Mouse (Mus musculus) adrenal gland (tissue): Measurements from ENCODE around the gene Hoxa7.

ENCODE experiments used
- intact Hi-C: fragments of 180-260 bp; cut with DNase I; formaldehyde crosslinking; loops from one replicate; pipeline ENCODE4 v1.15.1; 2025

Gene Hoxa7

DNA sequence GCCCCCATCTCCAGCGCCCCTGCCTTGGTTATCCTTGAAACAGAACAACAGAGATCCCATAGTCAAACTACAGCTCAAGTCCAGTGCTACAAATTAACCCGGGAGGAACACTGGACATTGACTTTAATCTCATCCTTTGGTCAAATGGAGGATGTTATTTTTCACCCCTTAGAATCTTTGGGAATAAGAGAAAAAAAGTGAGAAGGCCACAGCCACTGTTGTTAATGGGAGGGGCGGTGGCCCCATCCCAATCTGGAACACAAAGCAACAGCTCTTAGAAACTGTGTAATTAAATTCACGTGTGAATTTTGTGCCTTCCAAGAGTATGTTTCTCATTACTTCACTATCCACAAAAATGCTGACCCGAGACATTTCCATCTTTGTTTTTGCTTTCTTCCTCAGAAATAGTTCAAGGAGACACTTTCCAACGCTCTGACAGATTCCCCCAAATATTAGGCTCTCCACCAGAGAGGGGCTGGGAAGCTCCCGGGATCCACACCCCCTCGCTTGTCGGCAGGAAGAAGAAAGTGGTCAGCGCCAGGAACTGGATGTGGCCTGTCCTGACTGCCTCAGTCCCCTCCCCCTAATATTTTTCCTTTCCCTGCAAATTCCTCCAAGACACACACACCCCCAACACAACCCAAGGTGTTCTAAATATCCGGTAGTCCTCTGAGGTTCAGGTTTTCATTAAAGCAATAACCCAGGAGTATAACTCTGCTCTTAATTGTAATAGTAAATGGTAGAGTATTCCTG, 6.0 kb upstream of the Hoxa7 start:
- intact Hi-C loops: loop anchor here (5.0 to 10.0 kb wide), 2 partner anchors 843 to 1040 kb away; no protein-coding TSS in a partner anchor

DNA sequence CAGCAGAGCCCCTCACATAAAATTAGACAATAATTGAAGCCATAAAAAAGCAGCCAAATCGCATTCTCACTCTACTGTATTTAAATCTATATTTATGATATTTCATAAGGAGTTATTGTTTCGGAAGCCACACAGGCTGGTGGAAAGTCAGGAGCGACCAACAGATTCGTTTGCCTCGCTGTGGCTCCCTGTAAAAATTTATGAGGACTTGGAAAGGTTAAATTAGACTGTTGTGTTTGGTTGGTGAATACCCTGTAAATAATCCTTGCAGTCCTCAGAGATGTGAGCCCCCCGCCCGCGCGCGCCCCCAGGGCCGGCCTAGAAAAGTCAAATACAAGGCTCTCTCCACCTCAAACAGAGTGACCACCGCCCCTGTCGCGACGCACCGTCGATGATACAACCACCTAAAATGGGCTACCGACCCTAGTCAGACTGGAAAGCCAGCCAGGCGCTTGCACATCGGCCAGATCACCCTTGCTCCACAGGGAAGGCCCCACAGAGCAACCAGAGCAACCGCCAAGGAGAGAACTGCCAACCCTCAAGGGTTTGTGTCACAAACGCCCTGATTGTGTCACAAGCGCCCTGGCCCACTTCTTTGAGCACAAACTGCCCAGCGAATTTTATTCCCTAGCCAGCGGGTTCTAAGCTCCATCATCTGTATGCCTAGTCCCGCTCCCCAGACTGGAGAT, 5.1 kb upstream of the Hoxa7 start:
- intact Hi-C loops: loop anchor here (5.0 to 10.0 kb wide), 2 partner anchors 842 to 1039 kb away; no protein-coding TSS in a partner anchor

DNA sequence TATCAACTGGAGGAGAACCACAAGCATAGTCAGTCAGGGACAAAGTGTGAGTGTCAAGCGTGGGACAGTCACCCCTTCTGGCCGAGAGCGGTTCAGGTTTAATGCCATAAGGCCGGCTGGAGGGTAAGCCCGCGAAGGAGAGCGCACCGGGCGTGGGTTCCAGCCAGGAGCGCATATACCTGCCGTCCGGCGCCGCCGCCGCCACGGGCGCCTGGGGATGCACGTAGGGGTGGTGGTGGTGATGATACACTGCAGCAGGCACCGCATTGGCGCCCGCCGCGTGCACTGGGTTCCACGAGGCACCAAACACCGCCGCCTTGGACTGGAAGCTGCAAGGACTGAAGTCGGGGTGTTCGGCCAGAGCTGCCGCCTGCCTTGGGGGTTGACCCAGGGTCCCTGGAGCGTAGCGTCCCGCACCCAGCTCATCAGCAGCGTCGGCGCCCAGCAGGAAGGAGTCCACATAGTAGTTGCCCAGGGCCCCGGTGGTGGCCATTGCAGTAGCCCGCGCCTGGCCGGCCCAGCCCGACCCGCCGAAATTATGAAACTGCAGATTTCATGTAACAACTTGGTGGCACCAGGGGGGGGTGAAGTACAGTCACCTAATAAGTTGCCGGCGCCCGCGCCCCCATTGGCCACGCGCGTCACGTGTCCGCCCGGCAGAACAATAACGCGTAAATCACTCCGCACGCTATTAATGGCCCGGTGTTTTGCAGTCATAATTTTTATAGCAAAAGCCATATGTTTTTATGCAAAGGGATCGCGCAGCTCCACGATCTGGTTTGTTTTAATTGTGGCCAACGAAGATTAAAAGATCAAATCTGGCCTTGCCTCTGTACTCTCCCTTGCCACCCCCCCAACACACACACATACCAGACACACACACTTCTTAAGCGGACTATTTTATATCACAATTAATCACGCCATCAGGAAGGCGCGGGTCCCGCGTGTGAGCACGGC, 4.2 kb upstream of the Hoxa7 start:
- intact Hi-C loops: loop anchor here (5.0 to 10.0 kb wide), 2 partner anchors 841 to 1039 kb away; no protein-coding TSS in a partner anchor

DNA sequence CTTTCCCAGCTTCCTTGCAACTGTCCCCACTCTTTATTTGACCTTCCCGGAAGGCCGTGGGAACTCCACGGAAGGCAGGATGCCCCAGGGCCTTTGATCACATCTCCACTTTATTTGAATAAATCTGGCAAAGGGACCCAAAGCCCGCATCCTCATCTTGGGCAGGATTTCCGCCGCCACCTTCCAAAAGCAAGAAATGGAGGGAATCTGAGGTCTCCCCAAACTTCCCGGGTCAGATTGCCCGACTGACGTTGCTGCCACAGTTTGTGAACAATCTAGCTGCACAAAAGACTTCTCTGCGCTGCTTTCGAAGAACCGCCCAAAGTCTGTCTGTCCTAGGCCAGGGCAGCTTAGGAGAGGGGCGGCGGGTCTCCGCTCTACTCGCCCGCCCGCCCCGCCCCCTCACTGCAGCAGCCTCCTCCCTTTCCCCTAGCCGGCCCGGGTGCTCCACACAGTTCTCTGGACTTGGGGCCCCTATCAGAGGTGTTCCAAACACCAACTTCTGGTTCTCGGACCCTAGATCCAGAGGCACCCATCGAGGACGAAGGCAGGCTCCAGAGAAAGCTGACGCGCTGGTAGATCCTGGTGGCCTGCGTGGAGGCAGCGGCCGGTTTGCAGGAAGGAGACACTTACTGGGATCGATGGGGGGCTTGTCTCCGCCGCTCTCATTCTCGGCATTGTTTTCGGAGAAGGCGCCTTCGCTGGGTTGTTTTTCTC, 3.4 kb upstream of the Hoxa7 start:
- intact Hi-C loops: loop anchor here (5.0 to 10.0 kb wide), 3 partner anchors 638 to 1038 kb away; no protein-coding TSS in a partner anchor

DNA sequence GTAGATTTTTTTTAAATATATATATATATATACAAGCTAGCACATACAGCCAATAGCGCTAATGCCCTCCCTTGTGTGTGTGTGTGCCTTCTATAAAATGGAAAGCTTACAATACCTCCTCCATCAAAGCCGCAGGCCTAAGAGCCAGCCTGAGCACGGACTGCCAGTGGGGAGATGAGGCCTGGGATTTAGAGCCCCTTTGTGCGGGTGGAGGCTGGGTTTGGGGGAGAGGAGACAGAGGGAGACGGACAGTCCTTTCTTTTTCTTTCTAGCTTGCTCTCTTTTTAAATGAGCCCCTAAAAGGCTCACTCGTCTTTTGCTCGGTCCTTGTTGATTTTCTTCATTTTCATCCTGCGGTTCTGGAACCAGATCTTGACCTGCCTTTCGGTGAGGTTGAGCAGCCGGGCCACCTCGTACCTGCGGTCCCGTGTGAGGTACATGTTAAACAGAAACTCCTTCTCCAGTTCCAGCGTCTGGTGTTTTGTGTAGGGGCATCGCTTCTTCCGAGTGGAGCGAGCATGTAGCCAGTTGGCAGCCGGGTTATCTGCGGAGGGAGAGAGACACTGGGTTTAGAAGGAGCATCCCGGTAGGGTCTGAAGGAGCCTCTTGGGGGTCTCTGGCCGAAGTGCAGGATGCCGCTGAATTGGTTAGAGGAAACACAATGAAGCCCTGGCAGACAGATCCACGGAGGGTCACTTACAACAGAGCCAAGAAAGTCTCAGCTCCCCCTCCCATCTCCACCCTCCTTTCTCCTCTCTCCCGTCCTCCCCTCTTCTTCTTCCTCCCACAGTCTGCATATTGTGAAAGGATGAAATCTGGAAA, 2.5 kb upstream of the Hoxa7 start:
- intact Hi-C loops: loop anchor here (5.0 to 10.0 kb wide), 2 partner anchors 637 to 839 kb away; no protein-coding TSS in a partner anchor

DNA sequence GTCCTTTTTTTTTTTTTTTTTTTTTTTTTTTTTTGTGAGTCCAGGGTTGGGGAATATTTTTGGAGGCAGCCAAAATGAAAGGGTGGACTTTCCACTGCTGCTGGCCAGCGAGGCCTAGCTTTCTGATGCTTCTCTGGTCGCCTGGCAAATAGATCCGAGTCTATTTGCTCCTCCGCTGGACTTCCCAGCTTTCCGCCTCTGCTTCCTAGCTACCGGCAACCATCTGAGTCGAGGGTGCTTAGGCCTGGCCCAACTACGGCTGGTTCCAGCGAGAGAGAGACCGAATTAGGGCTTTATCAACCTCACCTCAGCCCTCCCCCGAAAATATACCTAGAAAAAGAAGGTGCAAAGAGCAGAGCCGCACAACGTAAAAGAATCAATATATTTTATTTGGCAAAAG, 1.1 kb upstream of the Hoxa7 start:
- intact Hi-C loops: loop anchor here (5.0 to 10.0 kb wide), 2 partner anchors 635 to 838 kb away; no protein-coding TSS in a partner anchor

DNA sequence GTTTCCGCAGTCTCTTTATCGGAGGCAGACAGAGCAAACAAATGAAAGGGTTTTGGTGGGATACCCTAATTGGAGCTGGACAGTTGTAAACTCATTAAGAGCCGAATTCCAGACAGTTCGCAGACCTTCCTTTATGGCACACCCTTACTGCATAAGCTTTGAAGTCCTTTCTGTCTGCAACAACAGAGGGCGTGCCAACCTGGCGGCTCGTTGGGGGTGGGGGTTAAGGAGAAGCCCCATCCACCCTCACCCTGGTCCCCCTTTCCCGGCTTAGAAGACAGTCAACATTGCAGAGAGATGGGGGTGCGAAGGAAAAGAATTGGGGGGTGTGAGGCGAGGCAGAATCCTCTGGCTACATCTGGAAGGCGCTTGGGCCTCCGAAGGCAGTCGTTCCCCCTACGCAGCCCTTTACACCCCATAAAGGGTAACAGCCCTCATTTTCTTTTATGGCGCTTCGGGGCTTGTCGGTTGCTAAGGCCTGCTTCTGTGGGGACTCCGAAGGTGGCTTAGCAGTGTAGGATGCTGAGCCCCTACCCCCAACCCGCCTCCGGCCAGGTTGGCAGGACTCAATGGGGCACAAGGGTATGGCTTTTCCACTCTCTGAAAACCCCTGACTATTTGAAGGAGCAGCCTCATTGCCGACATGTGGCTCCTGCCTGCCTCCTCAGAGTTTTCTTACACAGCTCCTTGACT, 485 bp upstream of the Hoxa7 start:
- intact Hi-C loops: loop anchor here (5.0 to 10.0 kb wide), 2 partner anchors 635 to 837 kb away; no protein-coding TSS in a partner anchor

DNA sequence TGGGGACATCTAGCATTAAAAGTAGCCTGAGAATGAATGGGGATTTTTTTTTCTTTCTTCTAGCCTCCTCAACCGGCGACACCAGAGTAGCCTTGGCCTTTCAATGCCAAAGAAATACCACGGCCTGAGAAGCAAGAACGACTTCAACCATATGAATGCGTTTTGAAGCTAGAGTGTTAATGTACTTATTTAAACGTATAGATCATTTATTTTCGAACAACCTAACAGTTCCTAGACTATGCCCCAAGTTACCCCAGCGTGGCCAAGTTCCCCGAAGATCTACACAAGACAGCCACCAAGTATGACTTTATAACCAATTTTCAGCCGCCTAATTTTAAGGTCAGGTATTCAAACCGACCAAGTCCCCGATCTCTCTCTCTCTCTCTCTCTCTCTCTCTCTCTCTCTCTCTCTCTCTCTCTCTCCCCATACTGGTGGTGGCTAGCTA, 766 bp downstream of the Hoxa7 start:
- intact Hi-C loops: loop anchor here (5.0 to 10.0 kb wide), 2 partner anchors 634 to 836 kb away; no protein-coding TSS in a partner anchor

DNA sequence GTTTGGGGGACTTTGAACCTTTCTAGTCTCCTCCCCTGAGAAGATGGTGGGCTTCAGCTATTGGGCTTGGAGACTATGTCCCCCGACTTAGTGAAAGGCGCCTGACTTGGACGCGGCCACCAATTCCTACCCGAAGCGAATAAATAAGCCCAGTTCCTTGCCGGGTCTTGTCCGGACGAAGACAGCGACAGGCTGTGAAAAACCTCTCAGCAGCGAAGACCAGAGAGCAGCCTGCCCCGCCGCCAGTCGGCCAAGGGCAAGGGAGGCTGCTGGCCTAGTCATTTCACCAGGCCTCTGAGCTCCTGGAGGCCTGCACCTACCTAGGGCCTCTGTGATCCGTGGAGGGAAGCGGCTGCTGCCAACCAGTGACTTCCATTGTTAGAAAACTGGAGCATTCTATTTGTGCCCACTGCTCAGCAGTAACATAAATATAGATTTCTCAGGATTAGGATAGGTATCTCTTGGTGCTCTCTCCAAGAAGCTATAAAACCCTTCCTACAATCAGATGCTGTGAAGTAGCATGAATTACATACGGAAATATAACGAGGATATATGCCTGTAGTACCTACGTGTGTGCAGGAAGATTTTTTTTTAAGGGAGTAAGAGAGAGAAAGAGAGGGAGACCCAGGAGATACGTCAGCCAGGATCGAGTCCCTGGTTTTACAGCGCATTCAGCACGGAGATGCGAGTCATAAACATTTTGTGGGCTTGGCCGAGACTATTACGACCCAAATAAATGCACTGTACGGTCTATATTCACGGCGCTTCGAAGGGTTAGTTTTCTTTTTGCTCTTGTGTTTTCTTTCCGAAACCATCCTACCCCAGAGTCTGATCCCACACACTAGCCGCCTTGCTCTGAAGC, 1.4 kb downstream of the Hoxa7 start:
- intact Hi-C loops: loop anchor here (5.0 to 10.0 kb wide), 2 partner anchors 633 to 835 kb away; no protein-coding TSS in a partner anchor

DNA sequence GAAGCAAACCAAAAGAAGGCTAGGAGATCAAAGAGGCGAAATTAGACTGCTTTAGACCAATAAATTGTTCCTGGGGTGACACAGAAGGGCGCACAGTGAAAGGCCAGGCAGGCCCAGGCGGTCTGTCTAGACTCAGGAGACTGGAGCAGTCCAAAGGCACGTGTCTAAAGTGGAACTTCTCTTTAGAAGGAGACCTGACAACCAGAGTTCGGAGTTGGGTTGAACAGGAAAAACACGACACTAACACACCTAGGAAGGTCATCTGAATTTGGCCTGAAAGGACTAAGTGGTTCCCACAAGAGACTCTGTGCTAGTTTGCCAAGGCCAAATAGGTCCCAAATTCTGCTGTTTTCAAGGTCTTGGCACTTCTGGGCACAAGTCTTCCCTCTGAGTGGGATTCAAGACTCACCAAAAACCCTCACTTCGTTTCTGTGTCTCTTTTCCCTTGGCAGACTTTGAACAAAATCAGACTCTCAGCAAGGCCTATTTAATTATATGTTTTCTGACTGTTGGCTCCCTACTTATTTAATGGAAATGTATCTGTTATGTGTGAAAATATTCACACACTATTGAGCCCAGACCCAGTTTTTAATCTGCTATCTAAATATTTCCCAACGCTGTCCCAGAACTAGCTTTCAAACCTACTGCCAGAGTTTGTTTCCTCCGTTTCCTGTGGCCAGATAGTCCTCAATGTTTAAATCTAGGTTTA, 2.3 kb downstream of the Hoxa7 start:
- intact Hi-C loops: no loop called here

DNA sequence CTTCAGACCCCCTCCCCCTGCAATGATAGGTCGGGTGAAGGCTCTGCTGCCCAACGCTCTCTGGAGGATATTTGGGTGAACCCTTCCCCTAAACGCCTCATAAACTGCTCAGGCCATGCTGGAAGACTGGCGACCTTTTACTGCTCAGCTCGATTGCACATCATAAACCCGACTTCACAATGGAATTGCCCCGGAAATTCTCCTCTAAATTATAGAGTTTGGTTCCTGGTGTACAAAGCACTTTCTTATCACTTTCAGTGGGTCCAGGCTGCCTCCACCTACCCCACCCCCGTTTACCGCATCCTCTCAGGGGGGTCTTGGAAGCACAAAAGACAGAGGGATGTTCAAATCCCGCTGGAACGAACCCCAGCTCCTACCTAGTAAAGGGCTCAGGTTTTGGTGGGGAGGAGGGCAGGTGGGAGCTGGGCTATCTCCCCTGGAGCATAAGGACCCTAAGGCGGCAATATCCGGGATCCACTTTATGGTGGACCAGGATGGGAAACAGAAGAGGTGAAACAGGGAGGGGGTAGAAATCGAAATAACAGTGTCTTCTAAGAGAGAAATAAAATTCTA, 2.9 kb downstream of the Hoxa7 start:
- intact Hi-C loops: no loop called here

DNA sequence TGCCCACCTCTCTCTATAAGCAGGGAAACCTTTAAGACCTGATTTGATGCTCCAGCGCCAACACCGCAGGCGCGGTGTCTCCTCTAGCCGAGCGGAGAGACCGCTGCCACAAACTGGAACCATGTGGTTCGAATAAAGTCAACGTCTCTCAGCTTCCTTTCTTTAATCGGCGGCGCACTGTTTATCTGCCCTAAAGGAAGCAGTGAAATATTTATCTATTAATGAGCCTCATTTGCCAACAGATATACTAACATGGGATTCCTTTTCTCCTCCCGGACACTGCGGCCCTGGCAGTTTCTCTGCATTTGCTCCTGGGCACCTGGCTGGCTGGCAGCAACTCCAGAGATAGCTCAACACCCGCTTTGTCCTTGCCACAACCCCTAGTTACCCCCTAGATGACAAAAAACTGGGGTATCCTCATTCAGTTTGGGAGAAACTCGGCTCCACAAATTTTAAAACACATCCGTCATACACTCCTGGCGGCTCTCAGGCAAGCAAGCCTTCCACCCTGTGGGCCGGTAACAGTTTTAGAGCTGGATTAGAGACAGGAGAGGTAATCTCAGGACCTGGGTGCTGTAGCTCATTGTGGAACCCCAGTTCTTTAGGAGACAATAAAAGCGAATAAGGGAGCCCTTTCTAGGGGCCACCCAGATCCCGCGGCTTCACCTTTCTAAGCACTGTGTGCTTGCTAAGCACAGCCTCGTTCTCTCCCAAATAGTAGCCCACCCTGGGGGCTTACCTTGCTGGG, 3.6 kb downstream of the Hoxa7 start:
- intact Hi-C loops: no loop called here

DNA sequence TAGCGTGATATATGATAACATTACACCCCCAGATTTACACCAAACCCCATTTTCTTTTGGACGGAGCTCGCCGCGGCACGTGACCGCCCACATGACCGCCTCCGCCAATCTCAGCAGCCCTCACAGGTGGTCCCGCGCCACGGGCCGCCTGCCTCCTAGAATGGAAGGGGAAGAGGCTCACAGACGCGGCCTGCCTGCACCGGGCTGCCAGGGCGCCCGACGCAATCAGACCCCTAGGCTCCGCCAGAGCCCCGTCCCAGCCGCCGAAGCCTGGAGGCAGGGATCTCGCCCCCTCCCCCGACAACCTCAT, 4.2 kb downstream of the Hoxa7 start:
- intact Hi-C loops: no loop called here

DNA sequence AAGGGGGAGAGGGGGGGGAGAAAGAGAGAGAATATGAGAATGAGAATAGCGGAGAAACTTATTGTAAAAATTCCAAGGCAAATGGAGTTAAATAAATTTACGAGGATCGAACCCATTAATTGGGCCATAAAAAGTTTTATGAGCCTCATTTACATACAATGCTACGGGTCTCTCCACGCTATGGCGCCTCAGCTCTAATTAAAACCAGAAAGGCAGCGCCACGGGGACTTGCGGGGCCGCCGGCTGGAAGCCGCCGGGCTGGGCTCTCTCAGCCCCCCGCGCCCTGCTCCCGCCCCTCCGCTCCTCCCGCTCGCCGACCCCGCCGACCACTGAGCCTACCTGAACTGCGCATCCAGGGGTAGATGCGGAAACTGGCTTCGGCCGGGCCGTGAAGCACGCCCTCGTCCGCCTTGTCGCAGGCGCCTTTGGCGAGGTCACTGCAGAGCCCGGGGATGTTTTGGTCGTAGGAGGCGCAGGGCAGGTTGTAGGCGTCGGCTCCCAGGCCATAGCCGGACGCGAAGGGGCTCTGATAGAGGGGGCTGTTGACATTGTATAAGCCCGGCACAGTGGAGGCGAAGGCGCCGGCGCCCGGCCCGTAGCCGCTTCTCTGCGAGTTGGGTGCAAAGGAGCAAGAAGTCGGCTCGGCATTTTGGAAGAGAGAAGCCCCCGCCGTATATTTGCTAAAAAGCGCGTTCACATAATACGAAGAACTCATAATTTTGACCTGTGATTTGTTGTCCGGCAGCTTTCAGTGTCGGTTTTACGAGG, 4.8 kb downstream of the Hoxa7 start:
- intact Hi-C loops: no loop called here

DNA sequence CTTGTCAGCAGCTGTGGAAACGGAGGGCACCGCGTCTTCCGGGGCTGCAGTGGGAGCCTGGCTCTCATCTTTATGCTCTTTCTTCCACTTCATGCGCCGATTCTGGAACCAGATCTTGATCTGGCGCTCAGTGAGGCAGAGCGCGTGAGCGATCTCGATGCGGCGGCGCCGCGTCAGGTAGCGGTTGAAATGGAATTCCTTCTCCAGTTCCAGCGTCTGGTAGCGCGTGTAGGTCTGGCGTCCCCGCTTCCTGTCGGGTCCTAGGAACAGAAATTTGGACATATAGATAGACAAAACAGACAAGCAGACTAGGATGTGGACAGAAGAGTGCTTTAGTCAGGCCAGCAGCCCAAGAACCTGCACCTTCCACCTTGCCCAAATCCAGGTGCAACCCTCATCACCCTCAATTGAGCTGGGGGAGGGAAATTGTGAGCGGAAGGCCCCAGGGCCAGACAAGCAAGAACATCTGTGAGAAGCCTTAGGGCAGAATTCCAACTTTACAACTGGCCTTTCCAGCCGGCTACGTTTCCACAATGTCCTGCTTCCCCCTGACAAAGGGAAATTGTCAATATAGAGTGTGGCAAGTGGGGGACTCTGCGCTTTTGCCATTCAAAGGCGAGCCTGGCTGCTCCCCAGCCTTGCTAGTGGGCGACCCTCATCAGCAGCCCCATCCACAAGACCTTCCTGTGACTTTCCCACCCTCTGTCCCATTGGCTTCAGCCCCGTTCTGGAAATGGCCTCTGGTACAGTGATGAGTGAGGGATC, 5.7 kb downstream of the Hoxa7 start:
- intact Hi-C loops: no loop called here
